Mouse (Mus musculus) kidney, postnatal 4 days (tissue): ENCODE results near the gene Sftpa1.
A peak's percentile ranks its signal among the peaks of the same experiment; 100 is the strongest.

Source experiments
- DNase-seq, 2 experiments: peaks; one replicate each; pipeline ENCODE4 v3.0.0; 2021; ENCODE audit warnings: mixed read lengths in 2 of 2

Sftpa1 gene

DNA sequence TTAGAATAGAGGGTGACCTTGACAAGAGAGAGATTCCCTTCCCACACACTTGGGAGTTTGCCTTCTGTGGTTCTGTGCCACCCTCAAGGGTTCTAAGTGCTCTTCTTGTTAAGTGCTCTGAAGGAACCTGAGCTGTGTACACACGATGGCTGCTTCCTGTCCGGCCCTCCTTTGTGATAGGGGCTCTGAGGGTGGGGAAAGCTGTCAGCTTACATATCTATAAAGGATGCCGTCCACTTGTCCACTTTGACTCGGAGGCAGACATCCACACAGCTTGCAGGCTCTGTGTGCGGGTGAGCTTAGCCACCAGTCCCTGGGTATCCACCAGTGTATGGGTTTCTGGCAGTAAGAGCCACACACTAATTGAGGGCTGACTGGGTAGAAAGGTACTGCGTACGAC, at the start of gene Sftpa1:
TSS of gene Sftpa1 (plus strand) at position 243 of the 400 bp plus-strand sequence.
- no peak for DNase-seq

DNA sequence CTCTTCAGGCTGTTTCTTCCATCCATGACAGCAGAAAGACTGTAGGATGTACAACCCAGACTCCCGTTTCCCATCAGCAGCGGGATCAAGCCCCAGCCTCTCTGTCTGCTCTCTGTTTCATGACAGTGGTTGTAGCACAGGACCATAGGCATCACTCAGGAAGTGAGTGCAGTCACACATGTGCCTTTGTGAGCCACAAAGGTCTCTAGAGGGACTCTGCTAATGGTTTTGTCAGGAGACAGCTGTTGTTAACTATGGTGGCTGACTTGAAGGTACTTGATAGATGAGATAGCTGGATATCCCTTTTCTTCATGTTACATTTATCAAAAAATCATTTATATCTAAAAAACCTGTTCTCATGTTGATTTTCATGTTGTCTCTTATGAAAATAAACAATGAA, 49.2 kb upstream of the Sftpa1 start:
- DNase-seq, result no peak

DNA sequence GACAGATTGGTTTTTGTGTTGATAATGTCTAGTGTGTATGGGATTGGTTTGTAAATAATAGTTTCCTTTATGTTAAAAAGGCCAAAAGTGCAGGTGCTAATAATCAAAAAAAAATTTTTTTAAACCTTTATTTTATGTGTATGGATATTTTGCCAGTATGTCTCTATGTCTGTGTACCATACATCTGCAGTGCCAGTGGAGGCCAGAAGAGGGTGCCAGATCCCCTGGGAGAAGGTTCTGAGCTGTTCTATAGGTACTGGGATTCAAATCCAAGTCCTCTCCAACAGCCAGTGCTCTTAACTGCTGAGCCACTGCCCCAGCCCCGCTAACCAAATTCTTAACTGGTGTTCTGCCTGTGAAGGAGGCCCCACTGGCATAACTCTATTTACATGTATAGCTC, 44.1 kb upstream of the Sftpa1 start:
- peak; percentile 40 to 48 for DNase-seq

DNA sequence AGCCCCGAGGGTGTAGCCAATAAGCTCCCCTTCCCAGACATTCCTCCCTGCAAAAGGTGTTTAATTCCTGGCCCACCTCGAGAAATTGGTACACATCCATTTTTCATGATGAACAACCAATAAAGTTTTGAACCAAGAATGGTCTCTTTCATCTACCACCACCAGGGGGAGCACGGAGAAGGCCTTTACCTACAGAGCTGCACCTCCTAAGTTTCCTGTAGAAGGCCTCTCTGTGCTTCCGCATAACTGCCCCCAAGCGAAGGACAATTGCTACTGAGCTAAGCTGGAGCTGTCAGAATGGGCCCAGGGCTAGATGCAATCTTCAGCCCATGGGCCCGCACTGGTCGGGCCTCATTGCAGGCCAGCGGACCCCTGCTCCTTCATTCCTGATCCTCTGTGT, 40.8 kb upstream of the Sftpa1 start:
- peak; percentile 33 to 38 for DNase-seq

DNA sequence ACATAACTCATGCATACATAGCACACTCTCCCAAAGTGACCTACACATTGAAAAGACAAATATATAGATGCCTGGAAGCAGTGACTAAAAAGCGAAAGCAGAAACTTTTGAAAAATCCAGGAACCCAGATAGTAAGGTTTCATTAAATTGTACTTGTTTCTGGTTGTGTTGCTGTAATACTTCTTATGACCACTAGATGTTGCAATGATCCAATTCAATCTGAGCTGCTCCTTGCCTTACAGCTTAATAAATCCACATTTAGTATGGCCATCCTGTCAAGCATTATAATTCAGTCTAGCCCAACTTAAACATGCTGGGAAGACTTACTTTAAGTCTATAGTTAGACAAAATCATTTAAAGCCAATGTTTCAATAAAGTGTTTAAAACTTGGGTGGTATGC, 37.5 kb upstream of the Sftpa1 start:
- no peak for DNase-seq

DNA sequence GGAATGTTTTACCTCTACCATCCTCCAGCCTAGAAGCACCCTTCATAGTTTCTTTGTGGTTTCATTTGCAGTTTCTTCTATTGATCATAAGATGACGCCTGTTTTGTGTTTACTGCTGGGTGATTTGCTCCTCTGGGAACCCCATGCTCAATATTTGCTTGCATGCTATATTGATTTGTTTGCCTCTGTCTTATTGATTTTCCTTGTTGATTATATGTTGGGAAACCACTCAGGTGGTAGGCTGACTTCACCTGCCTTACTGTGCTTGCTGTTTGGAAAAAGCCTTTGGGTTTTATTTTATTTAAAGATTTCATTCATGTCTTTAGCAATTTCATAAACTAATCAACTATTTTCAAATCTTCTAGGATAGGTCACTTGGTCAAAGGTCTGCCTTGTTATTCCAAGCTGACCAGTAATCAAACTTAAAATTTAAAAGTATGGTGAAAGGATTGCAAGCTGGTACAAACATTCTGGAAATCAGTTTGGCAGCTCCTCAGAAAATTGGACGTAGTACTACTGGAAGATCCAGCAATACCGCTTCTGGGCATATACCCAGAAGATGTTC, 35.2 kb upstream of the Sftpa1 start:
- no peak for DNase-seq

DNA sequence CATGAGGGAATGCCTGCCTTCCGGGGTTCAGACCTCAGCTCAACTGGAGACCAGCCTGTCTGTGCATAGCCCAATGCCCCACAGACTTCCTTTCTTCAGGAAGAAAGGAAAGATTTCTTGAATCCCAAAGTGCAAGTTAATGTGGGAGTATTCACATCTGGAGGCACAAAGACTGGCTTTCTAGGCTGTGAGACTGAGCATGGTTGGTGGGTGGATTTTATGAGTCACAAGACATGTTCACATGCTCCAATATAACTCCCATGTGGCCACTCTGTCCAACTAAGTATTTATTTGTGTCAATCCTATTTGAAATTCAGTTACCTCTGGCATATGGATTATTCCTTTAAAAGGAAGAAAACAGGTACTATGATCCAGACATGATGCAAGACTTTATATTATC, 32.9 kb upstream of the Sftpa1 start:
- no peak for DNase-seq

DNA sequence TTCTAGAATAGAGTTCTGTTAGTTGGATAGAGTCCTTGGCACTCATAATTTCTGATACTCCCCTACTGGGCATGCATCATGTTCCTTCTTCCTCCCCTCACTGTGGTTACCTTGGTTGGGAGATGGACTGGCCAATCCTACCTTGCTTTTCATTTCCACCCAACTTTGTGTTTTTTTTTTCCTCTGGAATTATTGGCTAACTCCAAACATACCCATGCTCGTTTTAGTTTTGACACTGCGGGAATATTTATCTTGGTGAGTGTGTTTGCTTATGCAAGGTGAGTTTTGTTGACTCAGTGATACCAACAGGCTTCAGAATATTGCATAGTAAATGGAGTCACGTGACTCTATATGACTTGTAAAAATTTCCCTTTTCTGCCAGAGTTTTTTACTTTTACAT, 30.9 kb upstream of the Sftpa1 start:
- DNase-seq, result no peak

DNA sequence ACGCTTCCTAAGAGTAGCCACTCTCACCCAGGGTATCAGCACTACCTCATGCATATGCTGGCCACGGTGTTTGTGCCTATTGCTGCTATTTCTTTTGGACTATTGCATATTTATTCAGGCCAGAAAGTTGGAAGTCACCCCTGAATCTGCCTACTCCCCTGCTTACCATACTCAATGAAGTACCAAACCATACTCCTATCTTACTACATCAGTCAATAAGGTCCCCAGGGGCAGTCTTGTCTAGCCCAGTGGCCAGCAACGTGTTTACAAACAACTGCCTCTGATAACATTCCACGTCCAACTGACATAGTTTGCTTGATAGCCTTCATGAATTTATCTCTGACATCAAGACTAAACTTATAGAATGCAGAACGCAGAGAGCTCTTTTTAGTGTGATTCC, 30.3 kb upstream of the Sftpa1 start:
- DNase-seq, result no peak

DNA sequence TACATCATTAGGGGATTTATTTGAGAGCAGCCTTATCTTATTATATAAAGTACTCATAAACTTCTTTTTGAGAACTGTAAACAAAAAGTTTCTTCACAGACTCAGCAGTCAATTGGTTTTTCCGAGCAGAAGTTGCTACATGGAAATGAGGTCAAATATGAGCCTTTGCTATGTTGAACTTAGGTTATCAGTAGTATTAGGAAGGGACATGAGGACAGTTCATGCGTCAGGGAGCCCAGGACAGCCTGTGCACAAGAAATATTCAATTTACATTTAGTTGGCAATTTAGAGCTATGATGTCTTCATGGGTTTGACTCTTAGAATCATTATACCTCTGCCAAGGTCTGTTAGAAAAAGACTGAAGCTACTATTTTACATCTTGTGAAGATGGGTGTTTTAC, 29.3 kb upstream of the Sftpa1 start:
- no peak for DNase-seq

DNA sequence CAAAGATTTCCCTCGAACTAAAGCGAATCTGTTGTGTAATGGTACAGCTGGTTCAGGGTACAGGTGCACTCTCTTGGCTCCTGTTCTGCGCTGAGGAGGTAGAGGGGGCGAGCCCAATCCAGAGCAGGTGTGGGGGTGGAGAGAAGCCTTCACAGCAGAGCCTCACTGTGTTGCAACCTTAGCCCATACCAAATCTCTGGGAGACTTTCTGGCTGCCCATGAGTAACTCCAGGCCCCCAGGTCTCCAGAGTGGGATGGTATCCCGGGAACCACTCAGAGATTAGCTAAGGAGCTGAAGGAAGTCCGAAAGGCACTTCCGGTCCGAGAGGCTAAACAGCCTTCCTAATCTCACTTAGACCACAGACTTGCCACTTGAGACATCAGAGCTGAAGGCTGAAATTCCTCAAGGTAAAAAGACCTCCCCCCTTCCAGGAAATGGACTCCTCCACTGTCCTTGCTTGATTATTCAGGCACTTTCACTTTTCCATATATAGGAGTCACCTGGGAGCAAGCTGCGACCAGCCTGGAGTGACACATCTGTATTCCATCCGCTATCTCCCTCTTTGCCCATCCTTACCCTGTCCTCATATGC, 26.6 kb upstream of the Sftpa1 start, which contains the start of gene Mat1a:
TSS of gene Mat1a (plus strand) at position 183 of the 592 bp plus-strand sequence.
- peak in 1 of 2 experiments; percentile 6 for DNase-seq

DNA sequence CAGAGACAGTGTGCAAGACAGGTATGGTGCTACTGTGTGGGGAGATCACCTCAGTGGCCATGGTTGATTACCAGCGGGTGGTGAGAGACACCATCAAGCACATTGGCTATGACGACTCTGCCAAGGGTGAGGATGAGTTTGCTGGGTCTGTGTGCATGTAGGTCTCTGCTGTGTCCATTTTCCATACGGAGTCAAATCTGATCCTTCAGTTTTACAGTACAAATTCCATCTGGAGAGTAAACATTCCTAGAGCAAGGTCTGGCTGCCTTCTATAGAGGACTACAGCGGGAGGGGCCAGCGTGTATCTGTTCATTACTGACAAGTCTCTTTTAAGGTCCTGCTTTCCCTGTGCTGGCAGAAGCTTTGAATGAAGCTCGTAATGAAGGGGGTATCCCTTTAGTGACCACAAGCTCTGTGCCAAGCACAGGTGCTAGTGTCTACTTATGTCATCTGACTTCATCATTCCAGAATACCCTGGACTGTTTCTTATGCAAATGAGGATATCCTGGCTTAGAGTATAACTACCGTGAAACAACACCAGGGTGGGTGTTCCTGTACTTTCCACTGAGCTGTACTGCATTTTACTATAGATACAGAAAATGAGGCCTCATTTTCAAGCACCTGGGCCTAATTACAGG, 20.4 kb upstream of the Sftpa1 start:
- DNase-seq, result no peak

DNA sequence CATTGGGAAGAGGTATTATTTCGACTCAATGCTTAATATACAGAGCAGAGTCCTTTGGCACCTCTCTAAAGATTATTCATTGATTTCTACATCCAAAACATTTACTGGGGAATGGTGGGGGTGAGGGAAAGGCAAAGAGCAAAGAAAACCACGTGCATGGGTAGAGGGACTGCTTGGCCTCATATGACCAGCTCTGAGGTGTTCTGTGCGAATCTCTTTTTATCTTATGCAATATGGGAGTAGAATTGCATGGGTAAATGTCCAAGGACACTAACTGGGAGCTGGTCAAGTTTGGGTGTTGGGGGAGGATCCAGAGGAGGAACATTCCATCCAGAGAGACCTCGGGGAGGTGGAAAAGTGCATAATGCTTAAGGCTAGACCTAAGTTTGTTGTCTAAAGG, 18.6 kb upstream of the Sftpa1 start:
- DNase-seq, result no peak

DNA sequence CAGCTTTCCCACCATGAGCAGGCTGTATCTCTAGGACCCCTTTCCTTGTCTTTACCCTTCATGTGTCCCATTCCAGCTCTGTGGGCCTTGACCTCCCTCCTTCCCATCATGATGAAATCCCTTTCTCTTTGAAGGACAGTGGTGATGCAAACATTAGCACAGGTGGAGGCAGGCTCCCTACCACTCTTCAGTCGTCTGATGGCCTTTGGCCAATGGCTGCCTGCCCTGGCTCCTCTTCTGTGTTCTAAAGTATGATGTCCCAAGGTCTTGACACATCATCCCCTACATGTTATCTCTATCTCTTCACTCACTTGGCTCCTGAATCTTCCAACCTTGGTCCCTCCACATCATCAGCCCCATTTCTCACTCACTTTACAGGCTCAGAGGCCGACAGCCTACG, 15.3 kb upstream of the Sftpa1 start:
- DNase-seq, result no peak

DNA sequence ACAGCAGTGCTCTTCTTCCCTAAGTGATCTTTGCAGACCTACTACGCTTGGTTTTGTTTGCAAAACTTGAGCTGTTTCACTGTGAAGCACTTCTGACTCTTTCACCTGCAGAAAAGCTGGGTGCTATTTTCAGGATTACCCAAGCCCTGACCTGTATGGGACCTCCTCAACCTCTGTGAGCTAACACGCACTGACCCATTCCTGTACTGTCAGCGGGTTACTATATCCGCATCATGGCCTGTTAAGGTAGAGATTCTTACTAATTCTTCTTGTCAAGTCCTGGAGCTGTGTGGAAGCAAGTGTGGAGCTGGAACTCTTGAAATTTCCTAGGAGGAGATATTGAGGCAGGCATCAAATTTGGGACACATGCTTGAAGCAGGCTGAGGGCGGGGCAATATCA, 6.9 kb upstream of the Sftpa1 start:
- no peak for DNase-seq

DNA sequence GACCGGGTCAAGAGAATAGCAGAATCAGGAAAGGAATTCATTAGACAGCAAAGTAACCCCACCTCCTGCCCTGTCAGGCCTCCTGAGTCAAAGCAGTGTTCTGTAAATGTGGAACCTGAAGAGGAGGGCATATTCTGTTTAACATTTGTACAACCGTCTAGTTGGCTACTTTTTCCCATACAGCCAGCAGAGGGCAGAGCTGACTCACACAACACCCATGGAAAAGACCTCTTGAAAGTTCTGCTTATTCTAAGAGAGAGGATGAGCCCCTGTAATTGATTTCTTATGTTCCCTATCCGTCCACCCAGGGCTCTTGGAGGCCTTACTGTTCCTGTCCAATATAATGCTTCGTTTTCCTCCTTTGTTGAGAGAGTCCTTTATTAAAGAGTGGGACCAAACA, 3.6 kb upstream of the Sftpa1 start:
- peak; percentile 35 to 47 for DNase-seq

DNA sequence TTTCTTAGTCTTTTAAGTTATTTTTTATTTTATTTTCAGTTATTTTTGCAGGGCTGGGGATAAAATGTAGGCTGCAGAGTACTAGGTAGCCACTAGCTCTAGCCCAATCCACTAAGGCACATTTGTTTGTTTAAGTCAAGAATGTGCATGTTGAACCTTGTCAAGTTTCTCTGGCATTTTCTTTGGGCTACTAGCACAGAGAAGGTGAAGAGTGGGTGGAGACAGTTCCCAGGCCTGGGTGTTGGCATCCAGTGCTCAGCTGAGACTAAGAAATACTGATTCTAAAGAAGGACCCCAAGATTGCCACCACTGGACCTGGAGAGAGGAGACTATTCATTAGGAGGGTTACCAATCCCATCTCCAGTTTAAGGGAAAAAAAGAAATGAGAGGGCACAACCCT, 5.4 kb downstream of the Sftpa1 start:
- no peak for DNase-seq

DNA sequence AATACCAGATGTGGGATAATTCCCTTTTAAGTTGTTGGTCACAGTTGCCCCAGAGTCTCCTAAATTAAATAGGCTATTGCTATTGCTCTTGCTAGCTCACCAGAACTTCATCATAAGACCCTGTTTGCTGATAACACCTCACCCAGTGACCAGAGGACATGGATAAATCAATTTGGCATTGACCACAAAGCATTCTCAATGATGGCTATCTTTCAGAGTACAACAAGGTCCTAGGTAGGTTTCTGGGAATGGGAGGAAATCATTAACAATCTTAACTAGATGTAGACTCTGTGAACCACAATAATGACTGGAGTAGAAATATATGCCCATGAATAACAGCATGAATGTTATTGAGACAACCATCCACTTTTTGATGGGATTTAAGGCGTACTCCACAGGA, 9.1 kb downstream of the Sftpa1 start:
- no peak for DNase-seq

DNA sequence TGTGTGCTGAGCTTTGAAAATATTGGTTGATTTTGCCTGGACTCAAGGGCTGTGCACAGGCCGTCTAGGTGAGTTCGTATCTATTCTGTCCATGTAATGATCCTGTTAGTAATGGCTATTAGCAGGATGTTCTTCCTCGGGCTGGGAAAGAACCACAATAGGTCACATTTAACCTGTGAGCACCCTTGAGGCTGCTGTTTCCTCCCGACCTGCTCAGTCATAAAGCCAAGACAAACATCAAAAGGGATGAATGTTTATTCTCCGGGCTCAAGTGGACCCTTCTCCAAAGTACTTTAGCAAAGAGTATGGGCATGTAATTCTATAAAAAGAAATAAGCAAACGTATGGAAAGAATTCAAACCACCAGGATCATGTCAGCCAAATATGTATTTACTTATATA, 14.5 kb downstream of the Sftpa1 start:
- DNase-seq, result no peak

DNA sequence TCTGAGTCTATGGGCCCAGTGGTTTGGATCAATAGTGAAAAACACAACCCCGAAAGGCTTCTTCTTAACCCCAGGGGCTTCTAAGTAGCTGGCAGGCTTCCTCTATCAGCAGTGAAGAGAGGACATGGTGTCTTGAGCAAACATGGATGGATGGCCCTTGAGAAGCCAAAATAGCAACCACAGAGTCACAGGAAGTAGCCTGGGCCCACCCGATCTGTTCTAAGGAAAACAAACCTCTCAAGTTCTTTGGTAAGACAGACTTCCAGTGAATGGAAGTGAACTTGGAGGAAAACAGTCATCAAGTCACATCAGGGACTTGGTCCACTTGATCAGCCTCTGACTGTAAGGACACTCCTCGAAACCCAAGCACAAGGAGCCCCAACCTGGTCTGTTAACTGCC, 15.3 kb downstream of the Sftpa1 start:
- no peak for DNase-seq

DNA sequence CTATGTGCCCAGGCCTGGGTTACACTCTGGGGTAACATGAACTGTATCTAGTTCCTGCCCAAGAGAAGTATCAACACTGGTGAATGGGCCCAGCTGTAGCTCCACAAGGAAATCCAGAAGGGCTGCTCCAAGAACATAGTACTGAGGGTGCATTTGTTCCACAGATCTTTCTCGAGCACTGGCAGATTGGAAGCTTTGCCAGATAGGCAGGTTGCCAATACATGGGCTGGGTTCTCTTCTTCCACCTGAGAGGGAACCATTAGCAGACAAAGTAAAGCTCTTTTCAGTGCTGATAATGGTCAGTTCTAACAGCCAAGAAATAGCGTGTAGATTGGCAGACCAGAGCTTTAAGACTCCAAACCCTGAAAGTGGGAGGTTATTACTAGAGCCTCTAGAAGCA, 15.8 kb downstream of the Sftpa1 start:
- no peak for DNase-seq

DNA sequence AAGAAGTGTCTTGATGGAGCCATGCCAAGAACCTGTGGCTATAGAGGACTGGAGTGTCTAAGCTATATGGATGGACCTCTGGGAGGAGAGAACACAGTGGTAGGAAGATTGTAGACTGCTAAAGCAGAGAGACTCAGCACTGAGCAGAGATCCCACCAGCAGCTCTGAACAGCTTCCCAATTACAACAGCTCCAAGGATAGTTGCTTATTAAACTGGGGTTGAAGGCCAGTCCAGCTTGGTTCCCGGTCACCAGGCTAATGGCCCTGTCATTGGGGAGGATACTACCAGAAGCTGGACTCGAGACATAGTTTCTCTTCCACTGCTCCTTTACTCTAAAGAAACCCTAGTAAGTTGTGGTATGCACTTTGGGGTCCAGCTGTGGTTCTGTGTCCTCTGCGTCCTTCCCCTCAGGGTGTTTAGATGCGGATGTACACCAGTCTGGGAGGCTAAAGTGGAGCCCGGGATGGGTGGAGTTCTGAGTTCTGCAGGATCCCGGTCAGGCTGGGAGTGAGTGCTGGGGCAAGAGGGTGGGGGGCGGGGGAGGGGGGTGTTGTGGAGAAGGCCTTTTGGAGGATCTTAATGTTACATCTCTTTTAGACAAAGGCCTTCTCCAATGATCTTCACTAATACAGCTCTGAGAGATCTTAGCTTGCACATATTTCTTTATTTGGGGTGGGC, 19.8 kb downstream of the Sftpa1 start, which contains the start of gene Mbl1:
TSS of gene Mbl1 (plus strand) at position 239 of the 679 bp plus-strand sequence.
- no peak for DNase-seq

DNA sequence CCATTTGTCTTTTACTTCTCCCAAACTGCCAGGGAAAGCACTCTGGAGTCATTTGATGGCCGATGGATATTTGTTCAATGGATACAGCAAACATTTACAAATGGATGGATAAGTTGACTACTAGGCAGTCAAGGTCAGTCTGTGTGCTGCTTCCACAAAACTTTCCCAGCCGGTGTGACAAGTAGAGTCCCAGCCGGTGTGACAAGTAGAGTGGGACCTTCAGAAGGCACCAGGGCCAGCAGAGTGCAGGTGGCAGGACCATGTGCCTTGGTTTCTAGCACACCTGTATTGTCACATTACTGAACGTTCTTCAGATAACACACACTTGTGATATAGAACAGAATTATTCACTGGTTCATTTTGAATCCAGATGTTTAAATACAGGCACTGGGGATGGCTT, 28.5 kb downstream of the Sftpa1 start:
- no peak for DNase-seq

DNA sequence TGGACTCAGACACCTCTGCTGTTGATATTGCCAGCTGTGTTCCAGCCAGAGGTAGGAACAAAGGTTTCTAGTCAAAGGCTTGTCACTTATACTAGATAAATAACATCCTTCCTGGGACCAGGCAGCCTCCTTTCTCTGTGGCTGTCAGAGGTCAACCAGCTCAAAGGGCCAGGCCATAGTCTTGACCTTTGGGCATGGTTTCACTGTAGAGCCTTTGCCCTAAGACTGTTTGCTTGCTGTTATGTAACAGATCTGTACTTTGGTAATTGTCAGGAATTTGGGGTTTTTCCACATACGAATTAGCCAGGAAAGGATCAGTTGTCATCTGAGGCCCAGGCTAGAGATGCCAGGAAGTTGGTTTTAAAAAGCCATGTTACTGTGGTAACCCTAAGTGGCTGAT, 29.2 kb downstream of the Sftpa1 start:
- DNase-seq, result no peak
